Mouse (Mus musculus) midbrain, embryonic 13.5 days (tissue): ENCODE data around the gene Serpinb13. TPM values are rescaled to one million over a fixed set of nuclear protein-coding genes. Genes with fewer than 3 reads are reported as not detected.

Source experiments
- ATAC-seq: fragments of 200-750 bp; cut with Nextera tagmentation; 2 replicates; pipeline ENCODE4 v1.8.0; 2017; ENCODE audit warnings: mild to moderate bottlenecking, moderate TSS enrichment, moderate library complexity
- H3K27ac ChIP-seq: fragments of 300-500 bp; sonication (generic); 2 replicates; pipeline ENCODE4 v1.5.1; 2015; ENCODE audit warnings: inconsistent platforms, mild to moderate bottlenecking, moderate library complexity
- H3K27me3 ChIP-seq: fragments of 300-500 bp; sonication (generic); 2 replicates; pipeline ENCODE4 v1.6.1; 2015; ENCODE audit warnings: mild to moderate bottlenecking, inconsistent platforms
- H3K36me3 ChIP-seq: fragments of 300-500 bp; sonication (generic); 2 replicates; pipeline ENCODE4 v1.6.1; 2015; ENCODE audit warnings: mild to moderate bottlenecking, inconsistent platforms
- H3K4me1 ChIP-seq: fragments of 300-500 bp; sonication (generic); replicated peaks from 2 replicates; pipeline ENCODE4 v1.6.1; 2015; ENCODE audit warnings: inconsistent platforms
- H3K4me2 ChIP-seq: fragments of 300-500 bp; sonication (generic); replicated peaks from 2 replicates; pipeline ENCODE4 v1.6.1; 2015; ENCODE audit warnings: moderate library complexity, mild to moderate bottlenecking, inconsistent platforms
- H3K4me3 ChIP-seq: fragments of 300-500 bp; sonication (generic); replicated peaks from 2 replicates; pipeline ENCODE4 v1.5.1; 2015; ENCODE audit warnings: mild to moderate bottlenecking, inconsistent platforms
- H3K9ac ChIP-seq: fragments of 300-500 bp; sonication (generic); replicated peaks from 2 replicates; pipeline ENCODE4 v1.6.1; 2015; ENCODE audit warnings: mild to moderate bottlenecking, inconsistent platforms
- H3K9me3 ChIP-seq: fragments of 300-500 bp; sonication (generic); 2 replicates; pipeline ENCODE4 v1.6.1; 2016; ENCODE audit warnings: mild to moderate bottlenecking, inconsistent platforms
- WGBS: fragments of 180-500 bp; shearing (Covaris S2); methylation state at CpG from one replicate; pipeline ENCODE4 v1.1.7; 2015; 5-methylcytosine and 5-hydroxymethylcytosine counted together
- polyA plus RNA-seq: library from polyadenylated mRNA; unstranded; fragments of >200 nt; fragmentation: Nextera tagmentation; extraction: Ambion mirVana; gene quantifications from 2 replicates; pipeline ENCODE4 v1.2.1, GENCODE M21; 2015

Gene Serpinb13
- not detected in 2 replicates for polyA plus RNA-seq

DNA sequence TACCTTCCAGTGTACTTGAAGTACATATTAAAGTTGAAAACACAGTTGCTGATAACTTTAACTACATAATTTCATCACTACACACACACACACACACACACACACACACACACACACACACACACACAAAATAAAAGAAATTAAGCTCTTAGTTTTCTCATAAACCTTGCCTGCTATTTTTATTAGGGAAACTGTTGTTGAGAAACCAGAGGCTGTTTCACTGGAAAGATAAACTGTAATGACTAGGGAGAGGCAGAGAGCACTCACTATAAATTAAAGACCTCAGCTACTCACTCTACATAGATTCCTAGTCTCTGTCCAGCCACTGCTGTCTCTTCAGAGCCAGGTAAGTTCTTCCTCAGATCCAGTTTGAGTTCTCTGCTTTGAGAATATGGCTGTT is at the start of gene Serpinb13:
Gene Serpinb13 (plus strand): TSS at position 301 of the 400 bp plus-strand sequence.
- H3K9me3 ChIP-seq = no peaks in the 10 kb centered on the region
- H3K36me3 ChIP-seq = no peaks in the 10 kb centered on the region
- H3K4me2 ChIP-seq = no peak within 1 kb of the TSS
- no peak for ATAC-seq
- H3K4me3 ChIP-seq = no peak within 1 kb of the TSS
- no peak within 1 kb of the TSS for H3K27ac ChIP-seq
- no peak within 1 kb of the TSS for H3K9ac ChIP-seq
- H3K27me3 ChIP-seq = no peaks in the 10 kb centered on the region
- H3K4me1 ChIP-seq = no peaks in the 10 kb centered on the region

DNA sequence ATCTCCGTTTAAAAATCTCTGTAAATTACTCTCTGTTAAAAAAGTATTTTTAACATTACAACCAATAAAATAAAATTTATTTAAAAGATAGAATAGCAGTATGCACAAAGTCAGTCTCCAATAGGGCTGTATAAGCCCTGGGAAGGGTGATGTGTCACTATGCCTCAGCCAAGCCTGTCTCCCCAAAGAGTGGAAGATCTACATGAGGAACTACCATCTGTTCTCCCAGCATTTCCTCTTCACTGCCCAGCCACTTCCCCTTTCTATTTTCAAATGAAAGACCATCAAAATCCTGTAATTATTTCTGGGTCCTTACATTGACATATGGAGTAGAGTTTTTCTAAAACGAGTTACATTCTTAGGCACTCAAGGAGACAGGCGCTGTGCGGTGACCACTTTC is 48.8 kb upstream of the Serpinb13 start:
- H3K9me3 ChIP-seq = no peaks in the 10 kb centered on the region
- H3K36me3 ChIP-seq = no peaks in the 10 kb centered on the region
- no peak overlapping the region for H3K9ac ChIP-seq
- H3K27me3 ChIP-seq = no peaks in the 10 kb centered on the region
- no peak overlapping the region for H3K27ac ChIP-seq
- WGBS = 87% methylated on average over 4 of the region's 4 CpGs
- H3K4me1 ChIP-seq = no peaks in the 10 kb centered on the region
- no peak overlapping the region for H3K4me3 ChIP-seq
- no peak overlapping the region for H3K4me2 ChIP-seq
- ATAC-seq = no peak

DNA sequence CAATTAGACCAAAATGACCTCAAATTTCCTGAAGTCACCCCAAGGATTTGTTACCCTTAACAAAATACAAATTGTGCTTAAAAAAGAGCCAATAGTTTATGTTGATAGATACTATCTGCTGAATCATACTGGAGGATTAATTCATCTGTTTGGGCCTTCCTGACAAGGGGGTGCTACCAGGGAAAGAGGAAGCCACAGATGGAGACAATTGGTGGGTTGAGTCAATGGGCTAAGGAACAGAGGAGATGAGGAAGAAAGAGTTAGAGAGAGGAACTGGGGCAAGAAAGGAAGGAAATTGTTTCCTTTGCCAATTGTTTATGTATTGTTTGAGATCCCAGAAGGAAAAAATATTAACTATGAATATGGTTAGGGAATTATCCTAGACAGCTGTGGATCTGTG is 47.1 kb upstream of the Serpinb13 start:
- Histone ChIP-seq H3K9me3 (no peaks in the 10 kb centered on the region), H3K4me2 (no peak overlapping the region), H3K27ac (no peak overlapping the region), H3K27me3 (no peaks in the 10 kb centered on the region), H3K9ac (no peak overlapping the region), H3K4me3 (no peak overlapping the region), H3K36me3 (no peaks in the 10 kb centered on the region), H3K4me1 (no peaks in the 10 kb centered on the region)
- no peak for ATAC-seq

- ATAC-seq = no peak
- no peak within 1 kb of the TSS for H3K9ac ChIP-seq
- no peaks in the 10 kb centered on the region for H3K27me3 ChIP-seq
- no peak within 1 kb of the TSS for H3K4me2 ChIP-seq
- no peaks in the 10 kb centered on the region for H3K9me3 ChIP-seq
- H3K4me3 ChIP-seq = no peak within 1 kb of the TSS
- 86% methylated on average over 6 of the region's 6 CpGs for WGBS
- no peaks in the 10 kb centered on the region for H3K36me3 ChIP-seq
- H3K4me1 ChIP-seq = no peaks in the 10 kb centered on the region
- H3K27ac ChIP-seq = no peak within 1 kb of the TSS
These were observed 46.5 kb upstream of the Serpinb13 start, which contains the start of gene Serpinb12 for GRCm38 (mm10) chr1:106934265-106934664. Gene Serpinb12, plus strand, starts transcription at chr1:106934449.

DNA sequence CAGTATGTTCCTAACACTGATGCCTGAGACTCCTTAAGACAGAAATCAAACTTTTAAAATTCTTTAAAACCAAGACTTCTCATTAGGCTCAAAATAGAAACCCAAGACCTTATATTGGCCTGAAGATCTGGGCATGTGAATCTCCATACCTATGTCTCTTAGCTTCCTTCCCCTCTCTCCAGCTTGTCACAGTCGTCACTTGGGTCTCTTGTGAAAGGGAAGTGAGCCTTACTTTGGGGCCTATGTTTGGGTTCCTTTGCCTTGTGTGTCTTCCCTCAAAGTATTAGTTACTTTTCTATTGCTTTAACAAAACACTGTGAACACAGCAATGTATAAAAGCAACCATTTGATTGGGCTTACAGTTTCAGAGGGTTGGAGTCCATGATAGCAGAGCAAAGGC is 33.6 kb upstream of the Serpinb13 start:
- H3K4me3 ChIP-seq = no peak overlapping the region
- no peaks in the 10 kb centered on the region for H3K9me3 ChIP-seq
- no peak overlapping the region for H3K4me2 ChIP-seq
- H3K27ac ChIP-seq = no peak overlapping the region
- no peaks in the 10 kb centered on the region for H3K36me3 ChIP-seq
- H3K27me3 ChIP-seq = no peaks in the 10 kb centered on the region
- no peaks in the 10 kb centered on the region for H3K4me1 ChIP-seq
- H3K9ac ChIP-seq = no peak overlapping the region
- no peak for ATAC-seq
- 72% methylated on average over 1 of the region's 1 CpGs for WGBS

GRCm38 (mm10) chr1:106959981-106960380 is 20.8 kb upstream of the Serpinb13 start:
- 84% methylated on average over 3 of the region's 3 CpGs for WGBS
- ATAC-seq = no peak
- Histone ChIP-seq H3K27me3 (no peaks in the 10 kb centered on the region), H3K9me3 (no peaks in the 10 kb centered on the region), H3K4me1 (no peaks in the 10 kb centered on the region), H3K9ac (no peak overlapping the region), H3K36me3 (no peaks in the 10 kb centered on the region), H3K4me2 (no peak overlapping the region), H3K27ac (no peak overlapping the region), H3K4me3 (no peak overlapping the region)

DNA sequence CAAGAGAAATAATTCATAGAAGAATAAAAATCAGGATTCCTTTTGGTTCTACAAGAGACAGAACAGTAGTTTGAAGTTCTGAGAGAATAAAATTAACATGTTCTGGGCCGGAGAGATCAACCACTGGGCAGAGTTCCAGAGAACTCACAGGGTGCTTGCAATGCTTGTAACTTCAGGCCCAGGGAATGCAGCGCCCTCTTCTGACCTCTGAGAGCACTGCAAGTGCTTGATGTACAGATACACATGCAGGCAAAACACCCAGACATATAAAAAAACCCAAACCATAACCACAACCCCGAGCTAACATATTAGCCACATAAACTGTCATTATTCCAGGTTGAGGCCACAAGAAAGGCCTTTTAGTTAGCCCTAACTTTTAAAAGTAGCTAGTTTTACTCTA is 19.8 kb upstream of the Serpinb13 start:
- Histone ChIP-seq H3K9ac (no peak overlapping the region), H3K4me3 (no peak overlapping the region), H3K4me2 (no peak overlapping the region), H3K27ac (no peak overlapping the region), H3K27me3 (no peaks in the 10 kb centered on the region), H3K9me3 (no peaks in the 10 kb centered on the region), H3K4me1 (no peaks in the 10 kb centered on the region), H3K36me3 (no peaks in the 10 kb centered on the region)
- no peak for ATAC-seq
- WGBS = 50% methylated on average over 3 of the region's 3 CpGs

DNA sequence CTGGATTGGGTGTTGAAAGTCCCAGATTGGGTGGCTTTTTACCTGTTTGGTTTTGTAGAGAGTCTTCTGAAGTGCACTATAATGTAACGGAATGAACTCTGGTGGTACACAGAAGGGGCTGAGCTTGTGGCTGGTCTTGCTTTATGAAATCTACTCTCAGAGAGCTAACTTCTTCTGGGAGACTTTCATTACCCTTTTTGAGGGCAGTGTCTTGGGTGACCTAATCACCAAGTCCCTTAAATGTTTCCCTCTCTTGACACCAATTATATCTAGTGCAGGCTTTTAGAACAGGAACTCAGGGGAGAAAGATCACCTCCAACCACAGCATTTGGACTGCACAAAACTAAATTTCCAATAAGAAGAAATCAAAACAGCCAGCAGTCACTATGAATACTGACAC is 2.3 kb downstream of the Serpinb13 start:
- no peak for ATAC-seq
- Histone ChIP-seq H3K4me1 (no peaks in the 10 kb centered on the region), H3K4me2 (no peak overlapping the region), H3K9me3 (no peaks in the 10 kb centered on the region), H3K27ac (no peak overlapping the region), H3K27me3 (no peaks in the 10 kb centered on the region), H3K9ac (no peak overlapping the region), H3K4me3 (no peak overlapping the region), H3K36me3 (no peaks in the 10 kb centered on the region)
- WGBS = 92% methylated on average over 1 of the region's 1 CpGs

- Histone ChIP-seq H3K4me2 (no peak overlapping the region), H3K4me3 (no peak overlapping the region), H3K9me3 (no peaks in the 10 kb centered on the region), H3K27me3 (no peaks in the 10 kb centered on the region), H3K4me1 (no peaks in the 10 kb centered on the region), H3K9ac (no peak overlapping the region), H3K27ac (no peak overlapping the region), H3K36me3 (no peaks in the 10 kb centered on the region)
- ATAC-seq = no peak
- WGBS = 68% methylated on average over 2 of the region's 2 CpGs
These were observed 3.1 kb downstream of the Serpinb13 start for GRCm38 (mm10) chr1:106983865-106984264.

GRCm38 (mm10) chr1:107000424-107000823 is 19.6 kb downstream of the Serpinb13 start:
- no peak overlapping the region for H3K27ac ChIP-seq
- ATAC-seq = no peak
- WGBS = 74% methylated on average over 13 of the region's 13 CpGs
- H3K4me3 ChIP-seq = no peak overlapping the region
- no peaks in the 10 kb centered on the region for H3K36me3 ChIP-seq
- H3K9ac ChIP-seq = no peak overlapping the region
- no peak overlapping the region for H3K4me2 ChIP-seq
- H3K9me3 ChIP-seq = no peaks in the 10 kb centered on the region
- H3K27me3 ChIP-seq = no peaks in the 10 kb centered on the region
- no peaks in the 10 kb centered on the region for H3K4me1 ChIP-seq

- no peak for ATAC-seq
- Histone ChIP-seq H3K4me1 (no peaks in the 10 kb centered on the region), H3K9ac (no peak overlapping the region), H3K27me3 (no peaks in the 10 kb centered on the region), H3K4me2 (no peak overlapping the region), H3K4me3 (no peak overlapping the region), H3K36me3 (no peaks in the 10 kb centered on the region), H3K27ac (no peak overlapping the region), H3K9me3 (no peaks in the 10 kb centered on the region)
- WGBS = 75% methylated on average over 2 of the region's 2 CpGs
These were observed 21.0 kb downstream of the Serpinb13 start for GRCm38 (mm10) chr1:107001754-107002153.

GRCm38 (mm10) chr1:107006316-107006715 is 25.5 kb downstream of the Serpinb13 start:
- Histone ChIP-seq H3K36me3 (no peaks in the 10 kb centered on the region), H3K27me3 (no peaks in the 10 kb centered on the region), H3K4me1 (no peaks in the 10 kb centered on the region), H3K4me2 (no peak overlapping the region), H3K27ac (no peak overlapping the region), H3K9me3 (no peaks in the 10 kb centered on the region), H3K9ac (no peak overlapping the region), H3K4me3 (no peak overlapping the region)
- no peak for ATAC-seq
- 64% methylated on average over 3 of the region's 3 CpGs for WGBS

- no peaks in the 10 kb centered on the region for H3K36me3 ChIP-seq
- no peaks in the 10 kb centered on the region for H3K27me3 ChIP-seq
- 0 out of 2 replicates have a peak, but pooled peaks have one; percentile 20 for ATAC-seq
- H3K4me2 ChIP-seq = no peak overlapping the region
- no peak overlapping the region for H3K4me3 ChIP-seq
- no peaks in the 10 kb centered on the region for H3K4me1 ChIP-seq
- no peaks in the 10 kb centered on the region for H3K9me3 ChIP-seq
- WGBS = 53% methylated on average over 2 of the region's 2 CpGs
- no peak overlapping the region for H3K9ac ChIP-seq
- no peak overlapping the region for H3K27ac ChIP-seq
These were observed 33.7 kb downstream of the Serpinb13 start for GRCm38 (mm10) chr1:107014530-107014929.
